Mouse (Mus musculus) embryonic facial prominence, embryonic 10.5 days (tissue): Measurements from ENCODE around the gene Kif3a. TPM values are rescaled to one million over a fixed set of nuclear protein-coding genes. Genes with fewer than 3 reads are reported as not detected.

Experiments
- DNase-seq: peaks from one replicate; pipeline ENCODE4 v3.0.0-alpha.2; 2017; ENCODE audit warnings: low spot score
- H3K27ac ChIP-seq: fragments of 300-500 bp; sonication (generic); replicated peaks from 2 replicates; pipeline ENCODE4 v1.5.1; 2016; ENCODE audit warnings: mild to moderate bottlenecking
- H3K27me3 ChIP-seq: fragments of 300-500 bp; sonication (generic); replicated peaks from 2 replicates; pipeline ENCODE4 v1.6.1; 2016; ENCODE audit warnings: low read depth, mild to moderate bottlenecking; ENCODE audit not compliant: poor library complexity, severe bottlenecking
- H3K36me3 ChIP-seq: fragments of 300-500 bp; sonication (generic); replicated peaks from 2 replicates; pipeline ENCODE4 v1.6.1; 2016; ENCODE audit warnings: mild to moderate bottlenecking, moderate library complexity
- H3K4me1 ChIP-seq: fragments of 300-500 bp; sonication (generic); 2 replicates; pipeline ENCODE4 v1.6.1; 2016
- H3K4me3 ChIP-seq: fragments of 300-500 bp; sonication (generic); 2 replicates; pipeline ENCODE4 v1.5.1; 2016; ENCODE audit warnings: mild to moderate bottlenecking, moderate library complexity
- H3K9me3 ChIP-seq: fragments of 300-500 bp; sonication (generic); 2 replicates; pipeline ENCODE4 v1.6.1; 2016; ENCODE audit warnings: mild to moderate bottlenecking
- WGBS: fragments of 180-500 bp; shearing (Covaris S2); methylation state at CpG from one replicate; pipeline ENCODE4 v1.1.7; 2016; 5-methylcytosine and 5-hydroxymethylcytosine counted together
- polyA plus RNA-seq: library from polyadenylated mRNA; unstranded; fragments of >200 nt; fragmentation: Nextera tagmentation; extraction: Ambion mirVana; gene quantifications from 2 replicates; pipeline ENCODE4 v1.2.1, GENCODE M21; 2016

The Kif3a gene
- polyA plus RNA-seq, 1 experiment from 2014 or later, result 77.6 TPM

GRCm38 (mm10) chr11:53642744-53643279 lies 75.6 kb downstream of the Kif3a start:
- WGBS, result 81% methylated on average over 12 of the region's 12 CpGs
- Histone ChIP-seq H3K4me1 (no peaks in the 10 kb centered on the region), H3K27ac (no peak overlapping the region), H3K9me3 (no peaks in the 10 kb centered on the region), H3K4me3 (no peak overlapping the region), H3K27me3 (peaks cover 1% of the 10 kb centered on the region), H3K36me3 (no peaks in the 10 kb centered on the region)
- DNase-seq, result no peak

GRCm38 (mm10) chr11:53644017-53644416 lies 76.8 kb downstream of the Kif3a start:
- H3K27me3 ChIP-seq, result no peaks in the 10 kb centered on the region
- H3K9me3 ChIP-seq, result no peaks in the 10 kb centered on the region
- H3K36me3 ChIP-seq, result 0 out of 2 replicates have a peak, but pooled peaks cover 7% of the 10 kb centered on the region
- no peaks in the 10 kb centered on the region for H3K4me1 ChIP-seq
- H3K4me3 ChIP-seq, result no peak overlapping the region
- DNase-seq, result no peak
- no peak overlapping the region for H3K27ac ChIP-seq
- WGBS, result 81% methylated on average over 5 of the region's 5 CpGs

- no peaks in the 10 kb centered on the region for H3K9me3 ChIP-seq
- 90% methylated on average over 4 of the region's 4 CpGs for WGBS
- DNase-seq, result no peak
- H3K4me1 ChIP-seq, result no peaks in the 10 kb centered on the region
- H3K4me3 ChIP-seq, result no peak overlapping the region
- H3K36me3 ChIP-seq, result peaks cover 66% of the 10 kb centered on the region
- H3K27me3 ChIP-seq, result no peaks in the 10 kb centered on the region
- H3K27ac ChIP-seq, result no peak overlapping the region
Observed at GRCm38 (mm10) chr11:53651441-53651840, 84.3 kb downstream of the Kif3a start.

Other genes starting within 250 kb of the Kif3a start
- gene Zcchc10, start 242.7 kb upstream of the Kif3a start, polyA plus RNA-seq, result 29.2 and 30.4 TPM in 2 replicates
- gene Aff4, start 216.5 kb upstream of the Kif3a start, polyA plus RNA-seq, result 37.5 and 42.7 TPM in 2 replicates
- not detected in 2 replicates for gene Leap2, start 144.2 kb upstream of the Kif3a start, polyA plus RNA-seq
- 525 and 531 TPM in 2 replicates for gene Uqcrq, start 136.5 kb upstream of the Kif3a start, polyA plus RNA-seq
- 0.82 and 1.4 TPM in 2 replicates for gene Gdf9, start 136.4 kb upstream of the Kif3a start, polyA plus RNA-seq
- 0.16 and 0.19 TPM in 2 replicates for gene Gm10447, start 110.3 kb upstream of the Kif3a start, polyA plus RNA-seq
- gene Shroom1, start 110.2 kb upstream of the Kif3a start, polyA plus RNA-seq, result 2.3 and 2.4 TPM in 2 replicates
- gene Gm9837, start 96.9 kb upstream of the Kif3a start, polyA plus RNA-seq, result not detected in 2 replicates
- 0.16 TPM in 1 of 2 replicates, not detected in the other for gene Gm9945, start 87.2 kb upstream of the Kif3a start, polyA plus RNA-seq
- gene Sowaha, start 87.1 kb upstream of the Kif3a start, polyA plus RNA-seq, result 0.44 and 0.82 TPM in 2 replicates
- gene Sept8, start 48.1 kb upstream of the Kif3a start, polyA plus RNA-seq, result 17.7 and 19.0 TPM in 2 replicates
- 0.61 and 0.72 TPM in 2 replicates for gene Il4, start 51.3 kb downstream of the Kif3a start, polyA plus RNA-seq
- gene Il13, start 67.3 kb downstream of the Kif3a start, polyA plus RNA-seq, result not detected in 2 replicates
- 24.6 and 25.8 TPM in 2 replicates for gene Rad50, start 139.9 kb downstream of the Kif3a start, polyA plus RNA-seq
- not detected in 2 replicates for gene Il5, start 153.4 kb downstream of the Kif3a start, polyA plus RNA-seq
- gene Irf1, start 202.6 kb downstream of the Kif3a start, polyA plus RNA-seq, result 5.6 and 7.0 TPM in 2 replicates
- gene Gm17334, start 205.8 kb downstream of the Kif3a start, polyA plus RNA-seq, result not detected in 2 replicates